Mouse (Mus musculus): ENCODE data around the gene Tmem18. TPM values are rescaled to one million over a fixed set of nuclear protein-coding genes. Genes with fewer than 3 reads are reported as not detected.

Gene Tmem18
- polyA plus RNA-seq, 1 experiment, result 5.7 TPM

DNA sequence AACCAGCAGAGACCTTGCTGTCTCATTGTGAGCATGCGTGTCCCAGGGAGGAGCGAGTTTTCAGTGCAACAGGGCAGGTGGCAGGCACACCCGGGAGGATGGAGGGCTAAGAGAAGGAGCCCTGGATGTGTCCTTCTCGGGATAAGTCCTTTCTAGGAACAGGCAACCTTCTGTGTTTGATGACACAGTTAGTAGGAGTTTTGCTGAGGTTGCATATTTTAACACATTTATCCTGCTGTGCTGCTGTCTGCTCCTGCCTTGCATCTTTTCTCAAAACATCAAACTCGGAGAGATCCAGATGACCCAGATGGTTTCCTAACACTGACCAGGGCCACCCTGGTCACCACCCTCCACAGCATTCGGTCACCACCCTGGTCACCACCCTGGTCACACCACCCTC, 20.6 kb downstream of the Tmem18 start:
- H3ac ChIP-seq (ENCODE audit: control insufficient read depth, insufficient read length), result no peak overlapping the region
- H3K79me2 ChIP-seq (ENCODE audit: control insufficient read depth, insufficient read depth), result no peaks in the 10 kb centered on the region
- H3K27me3 ChIP-seq (ENCODE audit: control insufficient read depth, insufficient read depth, insufficient read length), result peaks cover 5% of the 10 kb centered on the region
- no peaks in the 10 kb centered on the region for H3K36me3 ChIP-seq (ENCODE audit: control insufficient read depth, insufficient read depth)
- no peak for TF ChIP-seq POLR2AphosphoS2 (IDR thresholded peaks at IDR 0.05; ENCODE audit: insufficient read length, low read depth)
- no peak for TF ChIP-seq MYOD1 (IDR thresholded peaks at IDR 0.05; ENCODE audit: control insufficient read depth in 1 of 3, insufficient read length in 2 of 3, low read depth in 2 of 3)
- TF ChIP-seq USF1 (IDR thresholded peaks at IDR 0.05; ENCODE audit: low read depth), result no peak
- no peak for TF ChIP-seq SRF (IDR thresholded peaks at IDR 0.05; ENCODE audit: control insufficient read depth, insufficient read length, low read depth)
- no peak for TF ChIP-seq TCF12 (IDR thresholded peaks at IDR 0.05; ENCODE audit: insufficient read depth, poor library complexity, severe bottlenecking)
- no peak overlapping the region for H3K4me2 ChIP-seq (ENCODE audit: low read depth)
- no peak overlapping the region for H3K4me3 ChIP-seq

DNA sequence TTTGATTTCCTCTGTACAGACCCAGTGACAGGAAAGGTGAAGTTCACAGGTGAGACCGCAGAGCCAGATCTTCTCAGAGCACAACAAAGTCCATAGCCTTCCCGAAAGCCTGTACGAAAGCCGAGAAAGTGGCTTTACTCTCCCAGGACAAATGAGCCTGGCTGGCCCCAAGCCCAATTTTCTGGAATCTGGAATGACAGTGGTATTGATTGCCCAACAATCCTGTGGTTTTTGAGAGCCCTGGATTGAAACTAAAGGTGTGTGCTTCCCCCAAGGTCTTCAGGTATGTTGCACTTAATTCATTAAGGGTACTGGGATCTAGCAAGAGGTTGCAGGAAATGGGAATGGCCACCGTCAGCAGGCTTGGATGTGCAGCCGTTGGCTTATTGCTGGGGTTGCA, 21.7 kb downstream of the Tmem18 start:
- Histone ChIP-seq H3K27me3 (ENCODE audit: control insufficient read depth, insufficient read depth, insufficient read length) (peaks cover 6% of the 10 kb centered on the region), H3K79me2 (ENCODE audit: control insufficient read depth, insufficient read depth) (no peaks in the 10 kb centered on the region), H3ac (ENCODE audit: control insufficient read depth, insufficient read length) (no peak overlapping the region), H3K4me2 (ENCODE audit: low read depth) (no peak overlapping the region), H3K36me3 (ENCODE audit: control insufficient read depth, insufficient read depth) (no peaks in the 10 kb centered on the region), H3K4me3 (no peak overlapping the region)
- TF ChIP-seq USF1 (IDR thresholded peaks at IDR 0.05; ENCODE audit: low read depth) (no peak), E2F4 (IDR thresholded peaks at IDR 0.05; ENCODE audit: insufficient read depth) (no peak), SRF (IDR thresholded peaks at IDR 0.05; ENCODE audit: control insufficient read depth, insufficient read length, low read depth) (no peak), MYOD1 (IDR thresholded peaks at IDR 0.05; ENCODE audit: control insufficient read depth in 1 of 3, insufficient read length in 2 of 3, low read depth in 2 of 3) (no peak), CEBPB (IDR thresholded peaks at IDR 0.05; ENCODE audit: insufficient read depth, poor library complexity, severe bottlenecking) (no peak), TCF12 (IDR thresholded peaks at IDR 0.05; ENCODE audit: insufficient read depth, poor library complexity, severe bottlenecking) (no peak), MAX (IDR thresholded peaks at IDR 0.05; ENCODE audit: low read depth) (no peak), REST (IDR thresholded peaks at IDR 0.05; ENCODE audit: insufficient read depth, insufficient read length) (no peak), POLR2AphosphoS2 (IDR thresholded peaks at IDR 0.05; ENCODE audit: insufficient read length, low read depth) (no peak), TCF3 (IDR thresholded peaks at IDR 0.05; ENCODE audit: insufficient read length, low read depth) (no peak), MYOG (IDR thresholded peaks at IDR 0.05; ENCODE audit: control insufficient read depth in 1 of 3, insufficient read depth in 1 of 3, insufficient read length in 2 of 3, low read depth in 2 of 3) (no peak), POLR2A (IDR thresholded peaks at IDR 0.05; ENCODE audit: insufficient read length, low read depth) (no peak)

DNA sequence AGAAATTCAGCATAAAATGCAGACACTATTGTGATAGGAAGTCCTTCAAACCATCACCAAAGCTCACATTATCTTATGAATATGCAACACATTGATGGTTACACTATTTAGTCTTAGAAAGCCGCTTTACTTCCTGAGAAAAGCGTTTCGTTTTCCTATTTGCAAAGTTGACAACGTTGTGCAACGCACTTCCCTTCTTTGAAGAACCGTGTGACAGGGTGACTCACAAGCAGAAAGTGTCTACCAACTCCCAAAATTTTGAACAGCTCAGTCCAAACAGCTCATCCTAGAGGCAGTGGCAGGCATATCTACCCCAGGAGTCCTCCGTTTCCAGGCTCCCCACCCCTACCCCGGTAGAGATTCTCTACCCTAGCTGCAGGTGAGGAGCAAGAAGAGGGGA, 22.5 kb downstream of the Tmem18 start:
- H3K27me3 ChIP-seq (ENCODE audit: control insufficient read depth, insufficient read depth, insufficient read length), result peaks cover 6% of the 10 kb centered on the region
- no peak for TF ChIP-seq CEBPB (IDR thresholded peaks at IDR 0.05; ENCODE audit: insufficient read depth, poor library complexity, severe bottlenecking)
- no peak for TF ChIP-seq POLR2AphosphoS2 (IDR thresholded peaks at IDR 0.05; ENCODE audit: insufficient read length, low read depth)
- TF ChIP-seq MAX (IDR thresholded peaks at IDR 0.05; ENCODE audit: low read depth), result no peak
- no peak for TF ChIP-seq REST (IDR thresholded peaks at IDR 0.05; ENCODE audit: insufficient read depth, insufficient read length)
- TF ChIP-seq MYOG (IDR thresholded peaks at IDR 0.05; ENCODE audit: control insufficient read depth in 1 of 3, insufficient read depth in 1 of 3, insufficient read length in 2 of 3, low read depth in 2 of 3), result no peak
- no peak for TF ChIP-seq TCF12 (IDR thresholded peaks at IDR 0.05; ENCODE audit: insufficient read depth, poor library complexity, severe bottlenecking)
- no peaks in the 10 kb centered on the region for H3K36me3 ChIP-seq (ENCODE audit: control insufficient read depth, insufficient read depth)
- H3K4me3 ChIP-seq, result no peak overlapping the region
- H3K79me2 ChIP-seq (ENCODE audit: control insufficient read depth, insufficient read depth), result no peaks in the 10 kb centered on the region
- no peak overlapping the region for H3ac ChIP-seq (ENCODE audit: control insufficient read depth, insufficient read length)
- no peak overlapping the region for H3K4me2 ChIP-seq (ENCODE audit: low read depth)

DNA sequence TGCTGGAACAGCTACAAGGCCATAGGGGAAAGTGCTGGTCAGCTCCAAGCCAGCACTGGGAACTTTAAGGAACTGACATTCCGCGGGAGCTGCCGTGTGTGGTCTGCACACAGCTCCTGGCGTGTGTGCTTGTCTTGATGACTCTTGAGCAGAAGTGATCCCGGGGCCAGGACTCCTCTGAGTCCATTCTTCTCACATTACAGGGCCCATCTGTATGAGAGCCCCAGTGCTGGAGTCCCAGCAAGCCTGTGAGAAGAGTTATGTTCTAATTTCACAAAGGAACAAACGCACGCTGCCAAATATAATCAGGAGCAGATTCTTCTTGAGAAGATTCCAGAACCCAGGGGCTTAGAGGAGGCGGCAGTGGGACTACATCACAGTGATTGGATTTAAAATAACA, 34.2 kb downstream of the Tmem18 start:
- Histone ChIP-seq H3K79me2 (ENCODE audit: control insufficient read depth, insufficient read depth) (no peaks in the 10 kb centered on the region), H3K36me3 (ENCODE audit: control insufficient read depth, insufficient read depth) (no peaks in the 10 kb centered on the region), H3ac (ENCODE audit: control insufficient read depth, insufficient read length) (no peak overlapping the region), H3K27me3 (ENCODE audit: control insufficient read depth, insufficient read depth, insufficient read length) (no peaks in the 10 kb centered on the region), H3K4me2 (ENCODE audit: low read depth) (no peak overlapping the region), H3K4me3 (no peak overlapping the region)
- TF ChIP-seq CEBPB (IDR thresholded peaks at IDR 0.05; ENCODE audit: insufficient read depth, poor library complexity, severe bottlenecking), result no peak
- TF ChIP-seq REST (IDR thresholded peaks at IDR 0.05; ENCODE audit: insufficient read depth, insufficient read length), result no peak
- TF ChIP-seq E2F4 (IDR thresholded peaks at IDR 0.05; ENCODE audit: insufficient read depth), result no peak
- no peak for TF ChIP-seq POLR2A (IDR thresholded peaks at IDR 0.05; ENCODE audit: insufficient read length, low read depth)
- TF ChIP-seq MYOG (IDR thresholded peaks at IDR 0.05; ENCODE audit: control insufficient read depth in 1 of 3, insufficient read depth in 1 of 3, insufficient read length in 2 of 3, low read depth in 2 of 3), result no peak
- TF ChIP-seq TCF12 (IDR thresholded peaks at IDR 0.05; ENCODE audit: insufficient read depth, poor library complexity, severe bottlenecking), result no peak
- TF ChIP-seq TCF3 (IDR thresholded peaks at IDR 0.05; ENCODE audit: insufficient read length, low read depth), result no peak
- TF ChIP-seq USF1 (IDR thresholded peaks at IDR 0.05; ENCODE audit: low read depth), result no peak
- TF ChIP-seq POLR2AphosphoS2 (IDR thresholded peaks at IDR 0.05; ENCODE audit: insufficient read length, low read depth), result no peak
- TF ChIP-seq MAX (IDR thresholded peaks at IDR 0.05; ENCODE audit: low read depth), result no peak
- TF ChIP-seq MYOD1 (IDR thresholded peaks at IDR 0.05; ENCODE audit: control insufficient read depth in 1 of 3, insufficient read length in 2 of 3, low read depth in 2 of 3), result no peak
- TF ChIP-seq SRF (IDR thresholded peaks at IDR 0.05; ENCODE audit: control insufficient read depth, insufficient read length, low read depth), result no peak

DNA sequence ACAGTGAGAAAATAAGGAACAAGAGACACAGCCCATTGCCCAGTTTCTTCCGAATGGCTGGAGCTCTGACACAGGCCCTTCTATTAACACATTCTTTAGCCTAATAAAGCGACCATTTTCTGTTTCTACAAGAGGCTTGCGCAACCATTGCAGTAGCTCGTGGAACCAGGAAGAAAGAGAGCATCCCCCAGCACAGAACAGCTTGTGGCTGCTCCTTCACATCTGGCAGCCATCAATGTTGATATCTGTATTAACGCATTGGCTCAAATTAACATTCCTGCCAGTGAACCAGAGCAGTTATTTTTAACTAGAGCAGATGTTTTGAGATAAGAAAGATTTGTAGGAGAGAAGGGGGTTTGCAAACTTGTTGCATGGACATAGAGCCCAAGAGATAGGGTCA, 44.2 kb downstream of the Tmem18 start:
- Histone ChIP-seq H3K79me2 (ENCODE audit: control insufficient read depth, insufficient read depth) (no peaks in the 10 kb centered on the region), H3ac (ENCODE audit: control insufficient read depth, insufficient read length) (no peak overlapping the region), H3K27me3 (ENCODE audit: control insufficient read depth, insufficient read depth, insufficient read length) (no peaks in the 10 kb centered on the region), H3K36me3 (ENCODE audit: control insufficient read depth, insufficient read depth) (no peaks in the 10 kb centered on the region), H3K4me2 (ENCODE audit: low read depth) (no peak overlapping the region), H3K4me3 (no peak overlapping the region)
- TF ChIP-seq MYOD1 (IDR thresholded peaks at IDR 0.05; ENCODE audit: control insufficient read depth in 1 of 3, insufficient read length in 2 of 3, low read depth in 2 of 3), result no peak
- TF ChIP-seq MYOG (IDR thresholded peaks at IDR 0.05; ENCODE audit: control insufficient read depth in 1 of 3, insufficient read depth in 1 of 3, insufficient read length in 2 of 3, low read depth in 2 of 3), result no peak

All from myocyte (in vitro differentiated cells).